Mouse (Mus musculus): ENCODE data around the gene Phlda3. TPM values are rescaled to one million over a fixed set of nuclear protein-coding genes. Genes with fewer than 3 reads are reported as not detected.

Gene Phlda3
- total and polyA plus RNA-seq, 2 experiments from 2014 or later = 51.1 to 66.4 TPM

DNA sequence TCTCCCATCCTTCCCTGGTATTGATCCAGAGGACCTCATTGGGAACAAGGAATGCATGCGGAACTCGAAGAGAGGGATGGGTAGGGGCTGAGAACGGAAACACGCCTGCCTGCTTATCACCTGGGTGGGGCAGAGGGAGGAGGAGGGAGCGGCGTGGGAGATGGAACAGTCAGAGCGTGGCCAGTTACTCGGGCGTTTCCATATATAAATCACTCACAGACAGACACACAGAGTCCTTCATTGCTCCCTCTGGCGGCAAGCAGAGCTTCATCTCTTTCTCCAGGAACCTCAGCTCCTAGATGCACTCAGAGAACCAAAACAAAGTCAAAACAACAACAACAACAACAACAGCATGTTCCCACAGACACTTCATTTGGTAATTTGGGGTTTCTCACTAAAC is 22.8 kb downstream of the Phlda3 start:
- Histone ChIP-seq H3K4me1 (ENCODE audit: insufficient read depth, low read length) (peaks cover 4% of the 10 kb centered on the region; the same call in 1 of the 2 replicates), H3K4me3 (ENCODE audit: low read length) (no peak overlapping the region), H3K9me3 (ENCODE audit: low read length) (no peaks in the 10 kb centered on the region), H3K4me2 (ENCODE audit: low read depth, low read length) (no peak overlapping the region), H3K27ac (no peak overlapping the region), H3K36me3 (ENCODE audit: insufficient read depth, low read length) (no peaks in the 10 kb centered on the region), H3K27me3 (ENCODE audit: insufficient read depth, low read length) (no peaks in the 10 kb centered on the region), H3K9ac (replicated peaks; ENCODE audit: low read length) (no peak overlapping the region)
- WGBS = 38% methylated on average over 10 of the region's 10 CpGs
- peak; percentile 46 for TF ChIP-seq CTCF (IDR thresholded peaks at IDR 0.05; ENCODE audit: low read depth)
- no peak for DNase-seq (ENCODE audit: low spot score)
- ATAC-seq = no peak

GRCm38 (mm10) chr1:135789815-135790214 is 23.9 kb downstream of the Phlda3 start:
- no peaks in the 10 kb centered on the region for H3K27me3 ChIP-seq (ENCODE audit: insufficient read depth, low read length)
- TF ChIP-seq CTCF (IDR thresholded peaks at IDR 0.05; ENCODE audit: low read depth) = peak; percentile 92
- no peaks in the 10 kb centered on the region for H3K36me3 ChIP-seq (ENCODE audit: insufficient read depth, low read length)
- peak; percentile 81 for DNase-seq (ENCODE audit: low spot score)
- WGBS = 17% methylated on average over 5 of the region's 5 CpGs
- H3K9ac ChIP-seq (replicated peaks; ENCODE audit: low read length) = no peak overlapping the region
- H3K27ac ChIP-seq = no peak overlapping the region
- H3K4me2 ChIP-seq (ENCODE audit: low read depth, low read length) = no peak overlapping the region
- peaks cover 5% of the 10 kb centered on the region; the same call in 1 of the 2 replicates for H3K4me1 ChIP-seq (ENCODE audit: insufficient read depth, low read length)
- no peaks in the 10 kb centered on the region for H3K9me3 ChIP-seq (ENCODE audit: low read length)
- ATAC-seq = no peak
- no peak overlapping the region for H3K4me3 ChIP-seq (ENCODE audit: low read length)

DNA sequence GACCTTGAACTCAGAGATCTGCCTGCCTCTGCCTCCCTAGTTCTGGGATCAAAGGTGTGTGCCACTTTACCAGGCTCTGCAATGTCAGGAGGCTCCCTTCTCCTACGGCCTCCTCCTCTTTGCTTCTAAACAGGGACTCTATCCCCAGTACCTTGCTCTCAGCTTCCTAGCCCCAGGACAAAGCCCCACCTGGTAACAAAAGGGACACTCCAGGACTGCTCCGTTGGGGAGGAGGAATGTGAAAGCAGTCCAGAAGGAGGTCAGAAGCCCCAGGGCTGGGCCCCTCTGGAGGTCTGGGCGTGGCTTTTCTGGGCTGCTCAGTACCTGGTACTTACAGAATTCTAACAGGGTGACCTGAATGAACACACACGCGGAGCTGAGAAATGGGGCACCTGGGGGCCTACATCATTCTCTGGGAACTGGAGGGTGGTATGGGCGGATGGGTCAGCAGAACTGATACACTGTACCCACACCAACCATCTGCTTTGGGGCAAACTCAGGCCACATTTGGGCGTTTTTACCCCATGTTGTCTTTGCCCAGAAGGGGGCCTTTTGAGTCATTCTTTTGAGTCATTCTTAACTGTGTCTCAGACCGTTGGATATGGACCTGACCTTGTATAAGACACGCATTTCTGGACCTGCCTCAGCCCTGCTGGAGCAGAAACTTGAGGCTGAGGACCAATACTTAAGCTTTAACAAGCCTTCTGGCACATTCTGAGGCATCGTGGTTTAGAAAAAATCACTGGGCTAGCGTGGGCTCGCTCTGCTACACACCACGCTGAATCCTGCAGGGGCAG is 26.4 kb downstream of the Phlda3 start:
- WGBS = 61% methylated on average over 13 of the region's 13 CpGs
- TF ChIP-seq CTCF (IDR thresholded peaks at IDR 0.05; ENCODE audit: low read depth) = no peak
- DNase-seq (ENCODE audit: low spot score) = no peak

DNA sequence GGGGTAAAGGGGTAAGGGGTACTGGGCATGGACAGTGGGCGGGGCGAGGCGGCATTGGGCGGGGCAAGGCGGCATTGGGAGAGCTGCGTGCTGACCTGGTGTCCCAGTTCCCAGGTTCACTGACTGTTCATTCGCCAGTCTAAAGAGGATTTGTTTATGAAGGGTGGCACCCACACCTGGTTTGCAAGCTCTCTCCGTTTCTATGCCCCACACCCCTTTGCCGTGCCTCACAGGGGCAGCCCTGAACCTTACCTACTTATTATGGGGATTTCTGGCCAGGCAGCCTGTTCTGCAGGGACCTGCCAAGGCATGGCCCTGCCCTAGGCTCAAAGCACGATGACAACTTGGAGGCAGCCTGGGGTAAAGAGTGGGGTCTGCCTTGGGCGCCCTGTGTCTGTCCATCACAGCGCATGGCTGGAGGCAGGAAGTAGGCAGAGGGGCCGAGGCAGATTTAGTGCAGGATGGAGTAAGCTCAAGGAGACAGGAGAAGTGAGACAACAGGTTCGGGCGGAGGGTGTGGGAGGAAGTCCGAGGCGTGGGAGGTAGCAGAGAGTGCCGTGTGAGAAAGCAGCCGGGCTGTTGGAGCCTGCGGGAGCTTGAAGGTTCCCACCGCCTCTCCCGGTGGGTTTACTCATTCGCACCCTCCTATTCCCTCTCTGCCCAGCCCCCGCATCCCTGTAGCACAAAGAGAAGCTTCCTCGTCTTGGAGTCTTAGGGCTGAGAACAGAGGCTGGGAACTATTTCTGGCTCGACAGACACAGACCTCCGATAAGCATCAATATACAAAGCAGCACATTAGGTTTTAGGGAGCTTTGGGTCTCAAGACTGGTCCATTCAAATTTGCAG is 27.7 kb downstream of the Phlda3 start:
- H3K27ac ChIP-seq = no peak overlapping the region
- H3K9ac ChIP-seq (replicated peaks; ENCODE audit: low read length) = peak overlapping the region; percentile 30; the same call in 1 of the 2 replicates
- WGBS = 19% methylated on average over 27 of the region's 27 CpGs
- no peaks in the 10 kb centered on the region for H3K27me3 ChIP-seq (ENCODE audit: insufficient read depth, low read length)
- no peak for DNase-seq (ENCODE audit: low spot score)
- no peak for TF ChIP-seq CTCF (IDR thresholded peaks at IDR 0.05; ENCODE audit: low read depth)
- no peak overlapping the region for H3K4me3 ChIP-seq (ENCODE audit: low read length)
- H3K4me2 ChIP-seq (ENCODE audit: low read depth, low read length) = peak overlapping the region; percentile 45
- no peaks in the 10 kb centered on the region for H3K9me3 ChIP-seq (ENCODE audit: low read length)
- peak; percentile 24; the same call in 1 of the 2 replicates for ATAC-seq
- H3K36me3 ChIP-seq (ENCODE audit: insufficient read depth, low read length) = no peaks in the 10 kb centered on the region
- peaks cover 5% of the 10 kb centered on the region; the same call in 1 of the 2 replicates for H3K4me1 ChIP-seq (ENCODE audit: insufficient read depth, low read length)

More for the DNA sequence above, 26.4 kb downstream of the Phlda3 start:
- Histone ChIP-seq H3K4me1 (ENCODE audit: insufficient read depth, low read length) (peaks cover 5% of the 10 kb centered on the region; the same call in 1 of the 2 replicates), H3K27ac (no peak overlapping the region), H3K27me3 (ENCODE audit: insufficient read depth, low read length) (no peaks in the 10 kb centered on the region), H3K36me3 (ENCODE audit: insufficient read depth, low read length) (no peaks in the 10 kb centered on the region), H3K4me3 (ENCODE audit: low read length) (no peak overlapping the region), H3K9me3 (ENCODE audit: low read length) (no peaks in the 10 kb centered on the region), H3K9ac (replicated peaks; ENCODE audit: low read length) (no peak overlapping the region), H3K4me2 (ENCODE audit: low read depth, low read length) (no peak overlapping the region)
- no peak for ATAC-seq

DNA sequence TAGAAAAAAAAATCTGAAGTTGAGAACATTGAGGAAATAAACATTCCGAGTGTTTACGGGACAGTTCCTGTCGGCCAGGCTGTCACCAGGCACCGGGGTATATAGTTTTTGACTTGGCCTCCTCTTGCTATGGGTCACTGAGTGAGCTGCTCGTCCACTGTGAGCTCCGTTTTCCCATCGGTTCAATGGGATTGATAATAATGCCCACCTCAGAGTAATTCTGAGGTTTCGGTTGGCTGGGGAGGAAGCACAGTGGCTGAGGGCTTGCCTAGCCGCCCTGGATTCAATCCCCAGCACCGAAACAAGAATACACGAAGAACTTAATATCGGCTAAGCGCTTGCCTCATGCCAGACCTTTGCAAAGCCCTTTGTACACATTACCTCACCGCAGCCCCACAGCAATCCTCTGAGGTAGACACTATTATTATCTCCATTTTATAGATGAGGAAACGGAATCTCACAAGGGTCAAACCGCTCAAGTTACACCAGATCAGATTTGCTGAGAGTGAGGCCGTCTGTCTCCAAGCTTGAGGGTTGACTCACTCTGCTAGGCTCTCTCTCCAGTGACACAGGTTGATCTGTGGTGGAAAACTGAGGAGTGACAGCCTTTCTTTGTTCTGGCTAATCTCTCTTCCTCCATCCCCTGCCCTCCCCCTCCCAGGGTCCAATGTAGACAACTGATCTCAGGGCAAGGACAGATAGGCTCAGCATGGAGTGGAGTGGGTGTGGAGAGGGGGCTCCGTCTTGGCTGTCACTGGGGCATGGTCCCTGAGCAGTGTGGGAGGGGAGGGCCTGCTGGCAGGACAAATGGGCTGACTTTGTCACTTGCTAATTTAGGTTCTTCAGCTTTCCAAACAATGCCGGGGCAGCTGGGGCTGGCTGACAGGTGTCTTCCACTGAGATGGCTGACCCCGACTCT is 28.6 kb downstream of the Phlda3 start:
- peak overlapping the region; percentile 30; the same call in 1 of the 2 replicates for H3K9ac ChIP-seq (replicated peaks; ENCODE audit: low read length)
- no peaks in the 10 kb centered on the region for H3K27me3 ChIP-seq (ENCODE audit: insufficient read depth, low read length)
- H3K4me3 ChIP-seq (ENCODE audit: low read length) = no peak overlapping the region
- H3K27ac ChIP-seq = no peak overlapping the region
- H3K4me2 ChIP-seq (ENCODE audit: low read depth, low read length) = peak overlapping the region; percentile 45
- no peak for TF ChIP-seq CTCF (IDR thresholded peaks at IDR 0.05; ENCODE audit: low read depth)
- H3K9me3 ChIP-seq (ENCODE audit: low read length) = no peaks in the 10 kb centered on the region
- no peaks in the 10 kb centered on the region for H3K36me3 ChIP-seq (ENCODE audit: insufficient read depth, low read length)
- DNase-seq (ENCODE audit: low spot score) (no peak), ATAC-seq (no peak)
- peaks cover 5% of the 10 kb centered on the region; the same call in 1 of the 2 replicates for H3K4me1 ChIP-seq (ENCODE audit: insufficient read depth, low read length)
- WGBS = 44% methylated on average over 20 of the region's 20 CpGs

GRCm38 (mm10) chr1:135798492-135798891 is 32.6 kb downstream of the Phlda3 start:
- Histone ChIP-seq H3K27me3 (ENCODE audit: insufficient read depth, low read length) (no peaks in the 10 kb centered on the region), H3K27ac (no peak overlapping the region), H3K4me3 (ENCODE audit: low read length) (no peak overlapping the region), H3K9me3 (ENCODE audit: low read length) (no peaks in the 10 kb centered on the region), H3K4me2 (ENCODE audit: low read depth, low read length) (no peak overlapping the region), H3K9ac (replicated peaks; ENCODE audit: low read length) (no peak overlapping the region), H3K4me1 (ENCODE audit: insufficient read depth, low read length) (peaks cover 13% of the 10 kb centered on the region), H3K36me3 (ENCODE audit: insufficient read depth, low read length) (no peaks in the 10 kb centered on the region)
- DNase-seq (ENCODE audit: low spot score) = no peak
- ATAC-seq = no peak
- TF ChIP-seq CTCF (IDR thresholded peaks at IDR 0.05; ENCODE audit: low read depth) = no peak
- 94% methylated on average over 1 of the region's 1 CpGs for WGBS

Data from hindbrain, postnatal 0 days (tissue).